Mouse (Mus musculus) limb, embryonic 14.5 days (tissue): ENCODE measurements around the gene Arsa. TPM values are rescaled to one million over a fixed set of nuclear protein-coding genes. Genes with fewer than 3 reads are reported as not detected.

ENCODE experiments used
- ATAC-seq: fragments of 200-750 bp; cut with Nextera tagmentation; 2 replicates; pipeline ENCODE4 v1.8.0; 2017; ENCODE audit warnings: low read depth, moderate number of reproducible peaks, moderate TSS enrichment; ENCODE audit not compliant: low FRiP score
- DNase-seq: peaks from one replicate; pipeline ENCODE4 v3.0.0-alpha.2; 2015; ENCODE audit warnings: low spot score
- H3K27ac ChIP-seq: fragments of 300-500 bp; sonication (generic); replicated peaks from 2 replicates; pipeline ENCODE4 v1.5.1; 2014; ENCODE audit warnings: low read depth, mild to moderate bottlenecking, low read length, moderate library complexity, mixed read lengths
- H3K27me3 ChIP-seq: fragments of 300-500 bp; sonication (generic); 2 replicates; pipeline ENCODE4 v1.6.1; 2014; ENCODE audit warnings: low read length, mixed read lengths; ENCODE audit not compliant: control insufficient read depth, insufficient read depth
- H3K36me3 ChIP-seq: fragments of 300-500 bp; sonication (generic); 2 replicates; pipeline ENCODE4 v1.6.1; 2014; ENCODE audit warnings: mild to moderate bottlenecking, low read length, moderate library complexity, mixed read lengths; ENCODE audit not compliant: control insufficient read depth, insufficient read depth
- H3K4me1 ChIP-seq: fragments of 300-500 bp; sonication (generic); 2 replicates; pipeline ENCODE4 v1.6.1; 2014; ENCODE audit warnings: antibody characterized with exemption, low read length, mixed read lengths; ENCODE audit not compliant: control insufficient read depth, insufficient read depth
- H3K4me2 ChIP-seq: fragments of 300-500 bp; sonication (generic); replicated peaks from 2 replicates; pipeline ENCODE4 v1.6.1; 2014; ENCODE audit warnings: low read depth, mild to moderate bottlenecking, low read length, moderate library complexity; ENCODE audit not compliant: severe bottlenecking
- H3K4me3 ChIP-seq: fragments of 300-500 bp; sonication (generic); replicated peaks from 2 replicates; pipeline ENCODE4 v1.5.1; 2014; ENCODE audit warnings: low read length
- H3K9ac ChIP-seq: fragments of 300-500 bp; sonication (generic); 2 replicates; pipeline ENCODE4 v1.6.1; 2014; ENCODE audit warnings: mild to moderate bottlenecking, low read depth, low read length, moderate library complexity; ENCODE audit not compliant: severe bottlenecking
- H3K9me3 ChIP-seq: fragments of 300-500 bp; sonication (generic); 2 replicates; pipeline ENCODE4 v1.6.1; 2016; ENCODE audit warnings: low read length; ENCODE audit not compliant: control insufficient read depth
- POLR2A ChIP-seq: fragments of 200-500 bp; IDR thresholded peaks from 2 replicates; pipeline ENCODE4 v1.8.0; 2012; ENCODE audit warnings: inconsistent platforms, mild to moderate bottlenecking, moderate library complexity, borderline replicate concordance; ENCODE audit not compliant: insufficient read depth, insufficient read length; ENCODE audit errors: extremely low read depth
- WGBS: fragments of 180-500 bp; shearing (Covaris S2); extraction: QIAGEN DNeasy Blood & Tissue Kit; methylation state at CpG from one replicate; pipeline ENCODE4 v1.1.7; 2014; 5-methylcytosine and 5-hydroxymethylcytosine counted together
- polyA plus RNA-seq, 2 experiments: library from polyadenylated mRNA; depleted of rRNA in 1 of 2; stranded (reverse) in 1 of 2; unstranded in 1 of 2; fragments of >200 nt; fragmentation: Nextera tagmentation in 1 of 2; extraction: Ambion mirVana in 1 of 2; gene quantifications; 2 replicates each; pipeline versions ENCODE4 v1.2.1 to v1.2.3; 2012 to 2014

Arsa gene
- polyA plus RNA-seq, 2 experiments = 18.3 to 30.7 TPM

GRCm38 (mm10) chr15:89424621-89425020, 52.6 kb downstream of the Arsa start:
- Histone ChIP-seq H3K27ac (no peak overlapping the region), H3K4me2 (no peak overlapping the region), H3K27me3 (no peaks in the 10 kb centered on the region), H3K4me1 (peaks cover 6% of the 10 kb centered on the region), H3K9me3 (no peaks in the 10 kb centered on the region), H3K4me3 (no peak overlapping the region), H3K9ac (no peak overlapping the region), H3K36me3 (peaks cover 30% of the 10 kb centered on the region)
- ATAC-seq = no peak
- 86% methylated on average over 8 of the region's 8 CpGs for WGBS
- DNase-seq = no peak
- TF ChIP-seq POLR2A = no peak

Other genes with a start within 250 kb of the Arsa start
- gene Sbf1, start 162.1 kb downstream of the Arsa start, polyA plus RNA-seq (2012; rRNA removed) = 154 and 170 TPM in 2 replicates
- 65.1 and 72.3 TPM in 2 replicates for gene Sbf1, start 162.1 kb downstream of the Arsa start, polyA plus RNA-seq (2014; fragmentation: Nextera tagmentation; extraction: Ambion mirVana)
- 0.74 and 1.0 TPM in 2 replicates for gene Adm2, start 154.7 kb downstream of the Arsa start, polyA plus RNA-seq (2012; rRNA removed)
- gene Adm2, start 154.7 kb downstream of the Arsa start, polyA plus RNA-seq (2014; fragmentation: Nextera tagmentation; extraction: Ambion mirVana) = 0.52 TPM in 1 of 2 replicates, not detected in the other
- not detected in 2 replicates for gene Miox, start 143.0 kb downstream of the Arsa start, polyA plus RNA-seq (2012; rRNA removed)
- gene Miox, start 143.0 kb downstream of the Arsa start, polyA plus RNA-seq (2014; fragmentation: Nextera tagmentation; extraction: Ambion mirVana) = not detected in 2 replicates
- gene Lmf2, start 121.8 kb downstream of the Arsa start, polyA plus RNA-seq (2012; rRNA removed) = 55.7 and 74.0 TPM in 2 replicates
- gene Lmf2, start 121.8 kb downstream of the Arsa start, polyA plus RNA-seq (2014; fragmentation: Nextera tagmentation; extraction: Ambion mirVana) = 49.1 and 53.6 TPM in 2 replicates
- gene Ncaph2, start 121.7 kb downstream of the Arsa start, polyA plus RNA-seq (2012; rRNA removed) = 153 and 209 TPM in 2 replicates
- 145 and 160 TPM in 2 replicates for gene Ncaph2, start 121.7 kb downstream of the Arsa start, polyA plus RNA-seq (2014; fragmentation: Nextera tagmentation; extraction: Ambion mirVana)
- gene Sco2, start 103.6 kb downstream of the Arsa start, polyA plus RNA-seq (2012; rRNA removed) = 19.8 and 27.2 TPM in 2 replicates
- 7.5 and 10.3 TPM in 2 replicates for gene Sco2, start 103.6 kb downstream of the Arsa start, polyA plus RNA-seq (2014; fragmentation: Nextera tagmentation; extraction: Ambion mirVana)
- 2.0 and 3.3 TPM in 2 replicates for gene Tymp, start 100.4 kb downstream of the Arsa start, polyA plus RNA-seq (2012; rRNA removed)
- gene Tymp, start 100.4 kb downstream of the Arsa start, polyA plus RNA-seq (2014; fragmentation: Nextera tagmentation; extraction: Ambion mirVana) = 1.3 and 1.6 TPM in 2 replicates
- 0.24 and 0.62 TPM in 2 replicates for gene Odf3b, start 98.1 kb downstream of the Arsa start, polyA plus RNA-seq (2012; rRNA removed)
- 0.67 and 0.72 TPM in 2 replicates for gene Odf3b, start 98.1 kb downstream of the Arsa start, polyA plus RNA-seq (2014; fragmentation: Nextera tagmentation; extraction: Ambion mirVana)
- gene Klhdc7b, start 92.5 kb downstream of the Arsa start, polyA plus RNA-seq (2012; rRNA removed) = 0.03 TPM in 1 of 2 replicates, not detected in the other
- not detected in 2 replicates for gene Klhdc7b, start 92.5 kb downstream of the Arsa start, polyA plus RNA-seq (2014; fragmentation: Nextera tagmentation; extraction: Ambion mirVana)
- not detected in 2 replicates for gene Syce3, start 66.9 kb downstream of the Arsa start, polyA plus RNA-seq (2012; rRNA removed)
- not detected in 2 replicates for gene Syce3, start 66.9 kb downstream of the Arsa start, polyA plus RNA-seq (2014; fragmentation: Nextera tagmentation; extraction: Ambion mirVana)
- 3.7 and 4.4 TPM in 2 replicates for gene Cpt1b, start 51.6 kb downstream of the Arsa start, polyA plus RNA-seq (2012; rRNA removed)
- gene Cpt1b, start 51.6 kb downstream of the Arsa start, polyA plus RNA-seq (2014; fragmentation: Nextera tagmentation; extraction: Ambion mirVana) = 0.57 and 0.63 TPM in 2 replicates
- 0.96 and 1.8 TPM in 2 replicates for gene C730034F03Rik, start 47.8 kb downstream of the Arsa start, polyA plus RNA-seq (2012; rRNA removed)
- gene C730034F03Rik, start 47.8 kb downstream of the Arsa start, polyA plus RNA-seq (2014; fragmentation: Nextera tagmentation; extraction: Ambion mirVana) = 1.4 and 2.4 TPM in 2 replicates
- gene Gm44502, start 47.7 kb downstream of the Arsa start, polyA plus RNA-seq (2012; rRNA removed) = 0.40 and 0.47 TPM in 2 replicates
- not detected in 2 replicates for gene Gm44502, start 47.7 kb downstream of the Arsa start, polyA plus RNA-seq (2014; fragmentation: Nextera tagmentation; extraction: Ambion mirVana)
- 72.6 and 79.0 TPM in 2 replicates for gene Chkb, start 47.5 kb downstream of the Arsa start, polyA plus RNA-seq (2012; rRNA removed)
- 45.6 and 46.9 TPM in 2 replicates for gene Chkb, start 47.5 kb downstream of the Arsa start, polyA plus RNA-seq (2014; fragmentation: Nextera tagmentation; extraction: Ambion mirVana)
- 2.5 and 2.6 TPM in 2 replicates for gene Mapk8ip2, start 23.5 kb downstream of the Arsa start, polyA plus RNA-seq (2012; rRNA removed)
- gene Mapk8ip2, start 23.5 kb downstream of the Arsa start, polyA plus RNA-seq (2014; fragmentation: Nextera tagmentation; extraction: Ambion mirVana) = 0.99 and 1.5 TPM in 2 replicates
- gene Shank3, start 22.2 kb upstream of the Arsa start, polyA plus RNA-seq (2012; rRNA removed) = 18.4 and 25.1 TPM in 2 replicates
- 2.4 and 2.7 TPM in 2 replicates for gene Shank3, start 22.2 kb upstream of the Arsa start, polyA plus RNA-seq (2014; fragmentation: Nextera tagmentation; extraction: Ambion mirVana)
- 1.4 and 2.5 TPM in 2 replicates for gene Acr, start 90.9 kb upstream of the Arsa start, polyA plus RNA-seq (2012; rRNA removed)
- 0.21 and 0.61 TPM in 2 replicates for gene Acr, start 90.9 kb upstream of the Arsa start, polyA plus RNA-seq (2014; fragmentation: Nextera tagmentation; extraction: Ambion mirVana)
- gene Rabl2, start 114.5 kb upstream of the Arsa start, polyA plus RNA-seq (2012; rRNA removed) = 69.2 and 69.6 TPM in 2 replicates
- gene Rabl2, start 114.5 kb upstream of the Arsa start, polyA plus RNA-seq (2014; fragmentation: Nextera tagmentation; extraction: Ambion mirVana) = 42.4 and 51.1 TPM in 2 replicates